In genomic region chr4:118178952-118179466, GRCm38 (mm10) we compare ENCODE assay signal across 7 mouse cellular contexts. TPM values are rescaled to one million over a fixed set of nuclear protein-coding genes. Genes with fewer than 3 reads are reported as not detected.
DNase-seq lines count a peak whose midpoint lies in the region; ATAC-seq and TF ChIP-seq lines count a peak whose summit lies in the region.

No protein-coding gene starts in this region.

- DNase-seq in thymus, adult 2 months, result no peak
- no peak for DNase-seq in thymus, adult 18-20 months
- DNase-seq in liver, embryonic 14.5 days (ENCODE audit: low read depth in 3 of 3, low spot score in 3 of 3), result no peak
- no peak for DNase-seq in B cell, adult 2 months
- DNase-seq in layer of hippocampus, postnatal 10 days (ENCODE audit: low spot score in 2 of 2), result no peak
- DNase-seq in cerebellum, postnatal 14 days, result no peak

- H3K27ac ChIP-seq in thymus, adult 2 months (ENCODE audit: control insufficient read depth, insufficient read depth, low read length), result peak overlapping the region; percentile 15; the same call in 1 of the 2 replicates
- H3K27ac ChIP-seq in forebrain, embryonic 13.5 days, result peak overlapping the region; percentile 94
- H3K27ac ChIP-seq in liver, embryonic 14.5 days, result peak overlapping the region; percentile 49

- peak overlapping the region; percentile 65 for H3K4me2 ChIP-seq in forebrain, embryonic 13.5 days
- H3K4me2 ChIP-seq in liver, embryonic 14.5 days (ENCODE audit: low read depth), result peak overlapping the region; percentile 95

- ATAC-seq in forebrain, embryonic 13.5 days, result no peak
- ATAC-seq in liver, embryonic 14.5 days (ENCODE audit: insufficient read depth), result no peak

- no peaks in the 10 kb centered on the region for H3K9me3 ChIP-seq in forebrain, embryonic 13.5 days (replicated peaks)
- no peaks in the 10 kb centered on the region for H3K9me3 ChIP-seq in liver, embryonic 14.5 days (ENCODE audit: control insufficient read depth, low read length)

- TF ChIP-seq POLR2A in thymus, adult 2 months (IDR thresholded peaks at IDR 0.05; ENCODE audit: control insufficient read depth, extremely low read depth, insufficient read depth, low read length, poor library complexity), result no peak

- H3K4me1 ChIP-seq in thymus, adult 2 months (replicated peaks; ENCODE audit: control insufficient read depth, insufficient read depth, low read length), result peaks cover 7% of the 10 kb centered on the region
- H3K4me1 ChIP-seq in forebrain, embryonic 13.5 days, result peaks cover 18% of the 10 kb centered on the region
- peaks cover 2 to 9% of the 10 kb centered on the region in 2 experiments; a peak in 3 of 4 replicates for H3K4me1 ChIP-seq in liver, embryonic 14.5 days (replicated peaks; ENCODE audit: control insufficient read depth in 2 of 2, insufficient read depth in 2 of 2, low read length in 1 of 2)

- no peak for TF ChIP-seq CTCF in thymus, adult 2 months (IDR thresholded peaks at IDR 0.05; ENCODE audit: borderline replicate concordance, control insufficient read depth, extremely low read depth, insufficient read depth, low read length, poor library complexity)
- no peak for TF ChIP-seq CTCF in liver, embryonic 14.5 days (IDR thresholded peaks at IDR 0.05; ENCODE audit: low read depth)

- 2% methylated on average over 12 of the region's 12 CpGs for WGBS in thymus, adult 2 months
- whole genome bisulfite sequencing in forebrain, embryonic 13.5 days, result 2% methylated on average over 12 of the region's 12 CpGs
- 1% methylated on average over 12 of the region's 12 CpGs for WGBS in liver, embryonic 14.5 days (ENCODE audit: insufficient replicate concordance)

- peak overlapping the region; percentile 82 for H3K9ac ChIP-seq in forebrain, embryonic 13.5 days
- peak overlapping the region; percentile 89 for H3K9ac ChIP-seq in liver, embryonic 14.5 days (replicated peaks)

- H3K36me3 ChIP-seq in thymus, adult 2 months (ENCODE audit: control insufficient read depth, insufficient read depth, low read length), result peaks cover 32% of the 10 kb centered on the region
- H3K36me3 ChIP-seq in forebrain, embryonic 13.5 days (ENCODE audit: poor library complexity, severe bottlenecking), result peaks cover 34% of the 10 kb centered on the region
- H3K36me3 ChIP-seq in liver, embryonic 14.5 days (replicated peaks; ENCODE audit: control insufficient read depth, insufficient read depth, low read depth), result peaks cover 31% of the 10 kb centered on the region

- H3K27me3 ChIP-seq in thymus, adult 2 months (ENCODE audit: control insufficient read depth, insufficient read depth, low read length), result no peaks in the 10 kb centered on the region
- no peaks in the 10 kb centered on the region for H3K27me3 ChIP-seq in forebrain, embryonic 13.5 days
- no peaks in the 10 kb centered on the region for H3K27me3 ChIP-seq in liver, embryonic 14.5 days (ENCODE audit: control insufficient read depth, insufficient read depth, low read length)

- H3K4me3 ChIP-seq in thymus, adult 2 months (ENCODE audit: control insufficient read depth, insufficient read depth, low read length), result peak overlapping the region; percentile 96
- peak overlapping the region; percentile 69 for H3K4me3 ChIP-seq in forebrain, embryonic 13.5 days
- H3K4me3 ChIP-seq in liver, embryonic 14.5 days (ENCODE audit: insufficient read depth in 1 of 2, low read depth in 2 of 2, low read length in 2 of 2), result peak overlapping the region; percentile 76 to 89

- TF ChIP-seq EP300 in liver, embryonic 14.5 days (IDR thresholded peaks at IDR 0.05; ENCODE audit: low read depth), result no peak

RNA-seq across cellular contexts. Expression of gene Kdm4a, which starts 0.8 kb away (rescaled TPM):
- 63.9 and 69.2 TPM in 2 replicates for polyA plus RNA-seq in thymus, adult 2 months (2012; rRNA removed)
- 57.7 and 58.7 TPM in 2 replicates for polyA plus RNA-seq in forebrain, embryonic 13.5 days (2015; fragmentation: Nextera tagmentation; extraction: Ambion mirVana)
- 9.3 and 13.7 TPM in 2 replicates for polyA plus RNA-seq in liver, embryonic 14.5 days (2012; rRNA removed)
- polyA plus RNA-seq in liver, embryonic 14.5 days (2014; fragmentation: Nextera tagmentation; extraction: Ambion mirVana), result 7.3 and 8.6 TPM in 2 replicates
- 10 to 100 TPM; 56.5 to 66.7 TPM for total RNA-seq in layer of hippocampus, postnatal 10 days (2021)

RNA-seq across cellular contexts. Expression of gene St3gal3, which starts 44.3 kb away (rescaled TPM):
- polyA plus RNA-seq in thymus, adult 2 months (2012; rRNA removed), result 19.3 TPM in 2 replicates
- polyA plus RNA-seq in forebrain, embryonic 13.5 days (2015; fragmentation: Nextera tagmentation; extraction: Ambion mirVana), result 9.2 and 10.5 TPM in 2 replicates
- 3.2 TPM in 2 replicates for polyA plus RNA-seq in liver, embryonic 14.5 days (2012; rRNA removed)
- 0.85 and 1.0 TPM in 2 replicates for polyA plus RNA-seq in liver, embryonic 14.5 days (2014; fragmentation: Nextera tagmentation; extraction: Ambion mirVana)
- total RNA-seq in layer of hippocampus, postnatal 10 days (2021), result 10 to 100 TPM; 37.6 to 38.3 TPM

Comparison
In these comparisons a context has a peak if more than half of its experiments do, and no peak if none do; other contexts are left out.
1. H3K27ac ChIP-seq: peak in every context shown above with its lines; median percentile 94 in forebrain, embryonic 13.5 days; 49 in liver, embryonic 14.5 days; 15 in thymus, adult 2 months.